Mouse (Mus musculus) adrenal gland (tissue): ENCODE results near the gene Ccl17.

ENCODE experiments used
- intact Hi-C: fragments of 180-260 bp; cut with DNase I; formaldehyde crosslinking; loops from one replicate; pipeline ENCODE4 v1.15.1; 2025
- long read RNA-seq, 2 experiments: library from polyadenylated mRNA; unstranded; transcript quantifications; one replicate each; pipeline ENCODE4 v2.0.0; 2020; ENCODE audit warnings: borderline replicate concordance in 1 of 2; ENCODE audit not compliant: insufficient replicate concordance in 1 of 2

The Ccl17 gene
- long read RNA-seq, experiment 1, partial matches to known transcripts, result 1 of 2 reads
- long read RNA-seq, experiment 1, other reads (novel, unspliced or antisense), result 0 of 2 reads
- long read RNA-seq, experiment 2, result 0 reads

GRCm38 (mm10) chr8:94810153-94810552 is at the start of gene Ccl17:
Ccl17 (plus strand) TSS chr8:94810453.
- intact Hi-C loops, result loop anchor here (10.0 kb wide), 1 partner anchor 215 kb away; no protein-coding TSS in a partner anchor

GRCm38 (mm10) chr8:94767035-94767434 is 43.2 kb upstream of the Ccl17 start:
- intact Hi-C loops, result no loop called here

- intact Hi-C loops, result loop anchor here (5.0 kb wide), 2 partner anchors 36 to 64 kb away; no protein-coding TSS in a partner anchor
Observed at GRCm38 (mm10) chr8:94770945-94771344, 39.3 kb upstream of the Ccl17 start.

- intact Hi-C loops, result loop anchor here (5.0 kb wide), 2 partner anchors 35 to 65 kb away; no protein-coding TSS in a partner anchor
Observed at GRCm38 (mm10) chr8:94771941-94772670, 38.1 kb upstream of the Ccl17 start, which contains the start of gene Cx3cl1. Cx3cl1 (plus strand) TSS chr8:94772009.

- intact Hi-C loops, result loop anchor here (5.0 kb wide), 2 partner anchors 34 to 66 kb away; no protein-coding TSS in a partner anchor
Observed at GRCm38 (mm10) chr8:94773048-94773447, 37.2 kb upstream of the Ccl17 start.

- intact Hi-C loops, result loop anchor here (5.0 kb wide), 2 partner anchors 34 to 66 kb away; no protein-coding TSS in a partner anchor
Observed at GRCm38 (mm10) chr8:94773700-94774171, 36.5 kb upstream of the Ccl17 start.

GRCm38 (mm10) chr8:94774601-94775000 is 35.7 kb upstream of the Ccl17 start:
- intact Hi-C loops, result loop anchor here (5.0 kb wide), 2 partner anchors 33 to 67 kb away; no protein-coding TSS in a partner anchor

- intact Hi-C loops, result no loop called here
Observed at GRCm38 (mm10) chr8:94776346-94776745, 33.9 kb upstream of the Ccl17 start.

GRCm38 (mm10) chr8:94778036-94778435 is 32.2 kb upstream of the Ccl17 start:
- intact Hi-C loops, result no loop called here

- intact Hi-C loops, result no loop called here
Observed at GRCm38 (mm10) chr8:94778473-94778872, 31.8 kb upstream of the Ccl17 start.

GRCm38 (mm10) chr8:94778895-94779533 is 31.2 kb upstream of the Ccl17 start:
- intact Hi-C loops, result no loop called here

- intact Hi-C loops, result no loop called here
Observed at GRCm38 (mm10) chr8:94779534-94780294, 30.5 kb upstream of the Ccl17 start.

GRCm38 (mm10) chr8:94780491-94781154 is 29.6 kb upstream of the Ccl17 start:
- intact Hi-C loops, result no loop called here

- intact Hi-C loops, result no loop called here
Observed at GRCm38 (mm10) chr8:94781155-94781837, 29.0 kb upstream of the Ccl17 start.

GRCm38 (mm10) chr8:94781838-94782235 is 28.4 kb upstream of the Ccl17 start:
- intact Hi-C loops, result no loop called here

GRCm38 (mm10) chr8:94783890-94784289 is 26.4 kb upstream of the Ccl17 start:
- intact Hi-C loops, result no loop called here

- intact Hi-C loops, result no loop called here
Observed at GRCm38 (mm10) chr8:94785247-94785985, 24.8 kb upstream of the Ccl17 start.

- intact Hi-C loops, result no loop called here
Observed at GRCm38 (mm10) chr8:94785995-94786595, 24.2 kb upstream of the Ccl17 start.
